Mouse (Mus musculus) CH12.LX (cell line): ENCODE measurements around the gene Nmur2. TPM values are rescaled to one million over a fixed set of nuclear protein-coding genes. Genes with fewer than 3 reads are reported as not detected.
A peak's percentile ranks its signal among the peaks of the same experiment; 100 is the strongest.

ENCODE experiments used
- DNase-seq: peaks from one replicate; pipeline ENCODE4 v3.0.0-alpha.2; 2013; ENCODE audit errors: extremely low read depth
- H3K27ac ChIP-seq: 2 replicates; pipeline ENCODE4 v1.5.1; 2012; ENCODE audit warnings: low read depth, mild to moderate bottlenecking, control low read depth, moderate library complexity; ENCODE audit not compliant: insufficient read depth
- H3K27me3 ChIP-seq: replicated peaks from 2 replicates; pipeline ENCODE3; 2012; ENCODE audit warnings: inconsistent platforms
- H3K36me3 ChIP-seq, 2 experiments: replicated peaks in 1 of 2; 2 replicates each; pipeline versions ENCODE3 to v1.6.1; 2012; ENCODE audit warnings: inconsistent platforms in 1 of 2, low read length in 1 of 2, mild to moderate bottlenecking in 1 of 2, mixed read lengths in 1 of 2, moderate library complexity in 1 of 2; ENCODE audit not compliant: control insufficient read depth in 1 of 2, insufficient read depth in 1 of 2
- H3K4me1 ChIP-seq, 2 experiments: 2 replicates each; pipeline ENCODE4 v1.6.1; 2012; ENCODE audit warnings: inconsistent platforms in 1 of 2, moderate library complexity in 1 of 2; ENCODE audit not compliant: insufficient read depth in 2 of 2, control insufficient read depth in 1 of 2
- H3K4me2 ChIP-seq: 2 replicates; pipeline ENCODE4 v1.6.1; 2012; ENCODE audit warnings: low read depth, mild to moderate bottlenecking, control low read depth; ENCODE audit not compliant: poor library complexity, insufficient read depth, severe bottlenecking
- H3K4me3 ChIP-seq, 3 experiments: fragments of 150-350 bp in 1 of 3; sonication (generic) in 1 of 3; replicated peaks in 1 of 3; 2 replicates each; pipeline versions ENCODE3 to v1.5.1; 2011 to 2012; ENCODE audit warnings: low read depth in 2 of 3, low read length in 2 of 3, mild to moderate bottlenecking in 2 of 3, moderate library complexity in 2 of 3, control low read depth in 1 of 3, improper control_type of control experiment in 1 of 3, inconsistent platforms in 1 of 3, mixed read lengths in 1 of 3; ENCODE audit not compliant: poor library complexity in 1 of 3
- H3K79me2 ChIP-seq: replicated peaks from 2 replicates; pipeline ENCODE4 v1.6.1; 2012; ENCODE audit warnings: mild to moderate bottlenecking, moderate library complexity; ENCODE audit not compliant: control insufficient read depth, poor library complexity, insufficient read depth, severe bottlenecking; ENCODE audit errors: extremely low read depth
- H3K9ac ChIP-seq: 2 replicates; pipeline ENCODE4 v1.6.1; 2012; ENCODE audit warnings: low read depth, mild to moderate bottlenecking, control low read depth, moderate library complexity; ENCODE audit not compliant: insufficient read depth
- H3K9me3 ChIP-seq: replicated peaks from 2 replicates; pipeline ENCODE3; 2012; ENCODE audit warnings: low read length, inconsistent platforms, mixed read lengths
- BHLHE40 ChIP-seq: IDR thresholded peaks from 2 replicates; pipeline ENCODE4 v1.6.1; 2011; ENCODE audit warnings: mild to moderate bottlenecking, low read depth, low read length, improper control_type of control experiment
- CHD1 ChIP-seq: IDR thresholded peaks from 2 replicates; pipeline ENCODE4 v1.6.1; 2012; ENCODE audit warnings: low read depth, low read length, improper control_type of control experiment, inconsistent platforms
- CTCF ChIP-seq, 2 experiments: IDR thresholded peaks in 1 of 2; conservative IDR thresholded peaks in 1 of 2; 2 replicates each; pipeline ENCODE4 v1.5.1; 2011 to 2012; ENCODE audit warnings: low read depth in 2 of 2, low read length in 2 of 2, improper control_type of control experiment in 1 of 2, inconsistent platforms in 1 of 2, mild to moderate bottlenecking in 1 of 2, moderate library complexity in 1 of 2
- E2F4 ChIP-seq: IDR thresholded peaks from 2 replicates; pipeline ENCODE4 v1.6.1; 2011; ENCODE audit warnings: low read depth, low read length, improper control_type of control experiment; ENCODE audit not compliant: insufficient replicate concordance
- ELF1 ChIP-seq: IDR thresholded peaks from 2 replicates; pipeline ENCODE4 v1.6.1; 2014; ENCODE audit warnings: low read depth, mild to moderate bottlenecking, inconsistent platforms, low read length, improper control_type of control experiment
- EP300 ChIP-seq: IDR thresholded peaks from 2 replicates; pipeline ENCODE4 v1.6.1; 2011; ENCODE audit warnings: low read length, improper control_type of control experiment
- ETS1 ChIP-seq: conservative IDR thresholded peaks from 2 replicates; pipeline ENCODE4 v1.6.1; 2012; ENCODE audit warnings: low read depth, mild to moderate bottlenecking, inconsistent platforms, low read length, improper control_type of control experiment, moderate library complexity
- GABPA ChIP-seq: IDR thresholded peaks from 2 replicates; pipeline ENCODE4 v1.6.1; 2012; ENCODE audit warnings: low read depth, low read length, improper control_type of control experiment, inconsistent platforms; ENCODE audit not compliant: insufficient replicate concordance
- HCFC1 ChIP-seq: IDR thresholded peaks from 2 replicates; pipeline ENCODE4 v1.6.1; 2012; ENCODE audit warnings: low read depth, mild to moderate bottlenecking, inconsistent platforms, low read length, improper control_type of control experiment
- IRF4 ChIP-seq: IDR thresholded peaks from 2 replicates; pipeline ENCODE4 v1.6.1; 2014; ENCODE audit warnings: low read depth, mild to moderate bottlenecking, inconsistent platforms, low read length, improper control_type of control experiment
- JUN ChIP-seq: IDR thresholded peaks from 2 replicates; pipeline ENCODE4 v1.6.1; 2011; ENCODE audit warnings: low read depth, mild to moderate bottlenecking, low read length, improper control_type of control experiment, moderate library complexity; ENCODE audit not compliant: insufficient read depth
- KAT2A ChIP-seq: IDR thresholded peaks from 2 replicates; pipeline ENCODE4 v1.6.1; 2012; ENCODE audit warnings: low read length, improper control_type of control experiment, inconsistent platforms; ENCODE audit not compliant: insufficient replicate concordance
- MAFK ChIP-seq: IDR thresholded peaks from 2 replicates; pipeline ENCODE4 v1.6.1; 2011; ENCODE audit warnings: low read length, improper control_type of control experiment; ENCODE audit not compliant: insufficient replicate concordance
- MAX ChIP-seq: IDR thresholded peaks from 2 replicates; pipeline ENCODE4 v1.6.1; 2011; ENCODE audit warnings: low read length, improper control_type of control experiment
- MAZ ChIP-seq: IDR thresholded peaks from 2 replicates; pipeline ENCODE4 v1.6.1; 2012; ENCODE audit warnings: low read depth, mild to moderate bottlenecking, inconsistent platforms, low read length, improper control_type of control experiment, moderate library complexity
- MXI1 ChIP-seq: IDR thresholded peaks from 2 replicates; pipeline ENCODE4 v1.6.1; 2011; ENCODE audit warnings: mild to moderate bottlenecking, low read depth, low read length, improper control_type of control experiment
- MYC ChIP-seq: IDR thresholded peaks from 2 replicates; pipeline ENCODE4 v1.6.1; 2011; ENCODE audit warnings: low read depth, mild to moderate bottlenecking, improper control_type of control experiment, low read length
- NELFE ChIP-seq: IDR thresholded peaks from 2 replicates; pipeline ENCODE4 v1.6.1; 2011; ENCODE audit warnings: low read depth, low read length, improper control_type of control experiment
- PAX5 ChIP-seq: IDR thresholded peaks from 2 replicates; pipeline ENCODE4 v1.6.1; 2012; ENCODE audit warnings: low read length, inconsistent platforms, mixed read lengths
- POLR2A ChIP-seq: IDR thresholded peaks from 2 replicates; pipeline ENCODE4 v1.6.1; 2011; ENCODE audit warnings: low read depth, mild to moderate bottlenecking, improper control_type of control experiment, low read length
- POLR2AphosphoS2 ChIP-seq: IDR thresholded peaks from 2 replicates; pipeline ENCODE4 v1.6.1; 2011; ENCODE audit warnings: low read depth, low read length, improper control_type of control experiment
- RAD21 ChIP-seq: IDR thresholded peaks from 2 replicates; pipeline ENCODE4 v1.6.1; 2011; ENCODE audit warnings: low read depth, mild to moderate bottlenecking, low read length, improper control_type of control experiment, moderate library complexity
- RCOR1 ChIP-seq: conservative IDR thresholded peaks from 2 replicates; pipeline ENCODE4 v1.6.1; 2012; ENCODE audit warnings: low read depth, mild to moderate bottlenecking, inconsistent platforms, low read length, improper control_type of control experiment
- SIN3A ChIP-seq: IDR thresholded peaks from 2 replicates; pipeline ENCODE4 v1.6.1; 2012; ENCODE audit warnings: low read length, improper control_type of control experiment, inconsistent platforms
- SMC3 ChIP-seq: IDR thresholded peaks from 2 replicates; pipeline ENCODE4 v1.6.1; 2011; ENCODE audit warnings: low read depth, low read length, improper control_type of control experiment
- TBP ChIP-seq: conservative IDR thresholded peaks from 2 replicates; pipeline ENCODE4 v1.6.1; 2011; ENCODE audit warnings: low read depth, low read length, improper control_type of control experiment
- USF1 ChIP-seq: IDR thresholded peaks from 2 replicates; pipeline ENCODE4 v1.6.1; 2014; ENCODE audit warnings: low read depth, mild to moderate bottlenecking, inconsistent platforms, low read length, improper control_type of control experiment
- USF2 ChIP-seq: conservative IDR thresholded peaks from 2 replicates; pipeline ENCODE4 v1.6.1; 2011; ENCODE audit warnings: low read depth, low read length, improper control_type of control experiment
- ZC3H11A ChIP-seq: IDR thresholded peaks from 2 replicates; pipeline ENCODE4 v1.6.1; 2012; ENCODE audit warnings: low read depth, mild to moderate bottlenecking, inconsistent platforms, low read length, improper control_type of control experiment
- ZKSCAN1 ChIP-seq: IDR thresholded peaks from 2 replicates; pipeline ENCODE4 v1.6.1; 2012; ENCODE audit warnings: low read depth, inconsistent platforms, low read length, improper control_type of control experiment, borderline replicate concordance
- ZMIZ1 ChIP-seq: IDR thresholded peaks from 2 replicates; pipeline ENCODE4 v1.6.1; 2012; ENCODE audit warnings: low read depth, mild to moderate bottlenecking, inconsistent platforms, low read length, improper control_type of control experiment
- ZNF384 ChIP-seq: IDR thresholded peaks from 2 replicates; pipeline ENCODE4 v1.6.1; 2012; ENCODE audit warnings: low read depth, low read length, improper control_type of control experiment, inconsistent platforms
- dilution Hi-C: fragments of 300-500 bp; cut with MboI; formaldehyde crosslinking; loops from 2 replicates; pipeline ENCODE4 v1.14.3; 2020; ENCODE audit warnings: low sequenced_read_pairs; ENCODE audit not compliant: extremely low pct_unique_long_range_greater_than_20kb, extremely low pct_ligation_motif_present
- in situ Hi-C: fragments of 300-500 bp; cut with MboI; formaldehyde crosslinking; loops from 3 replicates; pipeline ENCODE4 v1.14.3; 2019; ENCODE audit warnings: low sequenced_read_pairs, low pct_ligation_motif_present, low pct_unique_long_range_greater_than_20kb, mixed read lengths
- polyA plus RNA-seq: library from polyadenylated mRNA; unstranded; fragments of >175 nt; gene quantifications from 2 replicates; pipeline ENCODE4 v1.2.1, GENCODE M21; 2012; ENCODE audit warnings: low read depth; ENCODE audit not compliant: insufficient read length
- total RNA-seq, 2 experiments: library from RNA; depleted of rRNA; stranded (reverse); fragments of 300-350 nt in 1 of 2; fragments of >200 nt in 1 of 2; gene quantifications; 2 replicates each; pipeline ENCODE4 v1.2.3; 2012 to 2014

Gene Nmur2
- total and polyA plus RNA-seq, 3 experiments, result not detected

GRCm38 (mm10) chr11:55992148-55992547 lies 48.7 kb downstream of the Nmur2 start:
- dilution Hi-C loops, result no loop called here
- H3K4me2 ChIP-seq, result no peak overlapping the region
- H3K9ac ChIP-seq, result no peak overlapping the region
- H3K4me3 ChIP-seq, result no peak overlapping the region
- H3K4me1 ChIP-seq, result no peaks in the 10 kb centered on the region
- H3K27me3 ChIP-seq, result peaks cover 78% of the 10 kb centered on the region
- no peaks in the 10 kb centered on the region for H3K9me3 ChIP-seq
- in situ Hi-C loops, result loop anchor here (5.0 to 25.0 kb wide), 3 partner anchors 115 to 480 kb away; no protein-coding TSS in a partner anchor
- TF ChIP-seq MXI1 (no peak), MAZ (no peak), CTCF (conservative IDR thresholded peaks at IDR 0.05 in 1 of 2, IDR thresholded peaks at IDR 0.05 in 1 of 2; ENCODE audit: low read depth in 2 of 2, low read length in 2 of 2) (no peak), ZNF384 (no peak)
- no peak for DNase-seq
- no peaks in the 10 kb centered on the region for H3K36me3 ChIP-seq
- no peaks in the 10 kb centered on the region for H3K79me2 ChIP-seq
- H3K27ac ChIP-seq, result no peak overlapping the region

- dilution Hi-C loops, result no loop called here
- peak; percentile 48 for DNase-seq
These were observed 49.2 kb downstream of the Nmur2 start for GRCm38 (mm10) chr11:55991505-55992066.

More at GRCm38 (mm10) chr11:55991505-55992066, 49.2 kb downstream of the Nmur2 start:
- Histone ChIP-seq H3K4me3 (no peak overlapping the region), H3K36me3 (no peaks in the 10 kb centered on the region), H3K79me2 (no peaks in the 10 kb centered on the region), H3K4me2 (no peak overlapping the region), H3K27me3 (peaks cover 78% of the 10 kb centered on the region), H3K27ac (no peak overlapping the region), H3K4me1 (no peaks in the 10 kb centered on the region), H3K9me3 (no peaks in the 10 kb centered on the region), H3K9ac (no peak overlapping the region)
- TF ChIP-seq IRF4, result no peak
- TF ChIP-seq POLR2A, result no peak
- no peak for TF ChIP-seq MYC
- TF ChIP-seq GABPA, result no peak
- no peak for TF ChIP-seq USF2
- 0 out of 2 replicates have a peak, but pooled peaks have one; percentile 21 for TF ChIP-seq ELF1
- no peak for TF ChIP-seq NELFE
- TF ChIP-seq ZKSCAN1, result no peak
- no peak for TF ChIP-seq CHD1
- TF ChIP-seq ETS1, result no peak
- no peak for TF ChIP-seq PAX5
- peak; percentile 86 to 100 for TF ChIP-seq CTCF (conservative IDR thresholded peaks at IDR 0.05 in 1 of 2, IDR thresholded peaks at IDR 0.05 in 1 of 2; ENCODE audit: low read depth in 2 of 2, low read length in 2 of 2)
- peak; percentile 69 for TF ChIP-seq SMC3
- no peak for TF ChIP-seq JUN
- no peak for TF ChIP-seq BHLHE40
- TF ChIP-seq RCOR1, result no peak
- TF ChIP-seq TBP, result no peak
- no peak for TF ChIP-seq POLR2AphosphoS2
- TF ChIP-seq ZC3H11A, result peak; percentile 23; the same call in 1 of the 2 replicates
- TF ChIP-seq MAZ, result 0 out of 2 replicates have a peak, but pooled peaks have one; percentile 24
- TF ChIP-seq KAT2A, result no peak
- no peak for TF ChIP-seq ZMIZ1
- TF ChIP-seq MAFK, result no peak
- no peak for TF ChIP-seq E2F4
- no peak for TF ChIP-seq EP300
- peak; percentile 76 for TF ChIP-seq RAD21
- no peak for TF ChIP-seq USF1
- TF ChIP-seq MXI1, result no peak
- no peak for TF ChIP-seq SIN3A
- TF ChIP-seq ZNF384, result no peak
- TF ChIP-seq HCFC1, result no peak
- no peak for TF ChIP-seq MAX
- in situ Hi-C loops, result loop anchor here (5.0 to 25.0 kb wide), 3 partner anchors 116 to 479 kb away; no protein-coding TSS in a partner anchor
